Mouse (Mus musculus): ENCODE results near the gene Ankrd45.

DNA sequence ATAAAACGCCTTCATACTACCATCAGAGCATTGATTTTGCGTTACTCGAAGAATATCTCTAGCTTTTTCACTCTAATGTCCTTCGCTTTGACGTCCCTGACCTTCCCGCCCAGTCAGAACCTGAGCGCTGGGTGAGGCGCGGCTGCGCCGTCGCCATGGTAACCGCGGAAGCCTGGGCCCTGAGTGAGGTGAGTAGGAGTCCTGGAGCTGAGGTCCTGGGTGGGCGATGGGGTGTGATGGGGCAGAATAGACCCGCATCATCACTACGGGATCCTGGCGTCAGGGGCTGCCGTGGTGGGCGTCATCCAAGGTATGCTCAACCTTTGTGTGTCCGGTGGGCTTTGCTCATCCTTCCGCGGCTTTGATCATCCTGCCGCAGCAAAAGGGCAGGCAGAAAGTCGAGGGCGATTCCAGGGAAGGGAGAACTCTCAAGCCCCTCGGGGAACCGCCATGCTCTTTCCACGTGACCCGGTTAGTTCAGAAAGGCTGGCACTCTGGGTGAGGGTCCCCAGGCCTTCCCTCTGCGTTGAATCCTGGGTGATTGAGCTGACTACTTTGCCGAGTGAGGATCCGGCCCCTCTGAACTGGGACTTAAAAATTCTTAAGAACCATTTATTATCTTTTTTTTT lies at the start of gene Ankrd45:
- TF ChIP-seq CTCF (IDR thresholded peaks at IDR 0.05; ENCODE audit: control insufficient read depth, insufficient read depth, insufficient read length), result no peak
- TF ChIP-seq CEBPB (IDR thresholded peaks at IDR 0.05; ENCODE audit: low read depth), result no peak
- no peak for TF ChIP-seq MYOG (IDR thresholded peaks at IDR 0.05; ENCODE audit: control insufficient read depth, extremely low read depth, insufficient read length)

Data from C2C12 (cell line).